Mouse (Mus musculus) heart, adult 8-10 months (tissue): ENCODE measurements around the gene Tmem8b. TPM values are rescaled to one million over a fixed set of nuclear protein-coding genes. Genes with fewer than 3 reads are reported as not detected.

Experiments used
- microRNA-seq: library from miRNA; unstranded; fragments of <30 nt; microRNA quantifications from one replicate; pipeline ENCODE4 v1.2.0, GENCODE M21; 2022
- total RNA-seq, 4 experiments: library from RNA; stranded (reverse); gene quantifications; 2 replicates each; pipeline ENCODE4 v1.2.4; 2022

The Tmem8b gene
- total RNA-seq, 4 experiments from 2014 or later: 20.3 to 24.0 (median 21.7) TPM

Small RNA genes within 50 kb of the gene (microRNA-seq; reads per million reads assigned to microRNA genes)
- 0.84 reads per million for gene Gm25262

Other genes with a start within 250 kb of the Tmem8b start
- gene Fam166b, start 239.8 kb upstream of the Tmem8b start, total RNA-seq: not detected
- 10 to 100 TPM; 31.3 to 38.2 (median 35.2) TPM for gene Tesk1, start 227.0 kb upstream of the Tmem8b start, total RNA-seq
- gene Cd72, start 214.3 kb upstream of the Tmem8b start, total RNA-seq: 1 to 10 TPM in 1 of 4 experiments, under 1 TPM in 3; 0.24 to 1.1 (median 0.69) TPM
- not detected for gene Sit1, start 185.2 kb upstream of the Tmem8b start, total RNA-seq
- 10 to 100 TPM; 28.7 to 39.4 (median 32.4) TPM for gene Ccdc107, start 176.1 kb upstream of the Tmem8b start, total RNA-seq
- not detected for gene Arhgef39, start 169.3 kb upstream of the Tmem8b start, total RNA-seq
- gene Car9, start 162.0 kb upstream of the Tmem8b start, total RNA-seq: 1 to 10 TPM in 1 of 4 experiments, under 1 TPM in 3; 0.25 to 1.0 (median 0.52) TPM
- gene Tpm2, start 145.2 kb upstream of the Tmem8b start, total RNA-seq: 10 to 100 TPM; 25.4 to 34.9 (median 31.1) TPM
- gene Creb3, start 106.6 kb upstream of the Tmem8b start, total RNA-seq: 10 to 100 TPM; 39.7 to 48.8 (median 43.2) TPM
- 100 to 1,000 TPM in 2 of 4 experiments, 10 to 100 TPM in 2; 96.1 to 117 (median 101) TPM for gene Tln1, start 106.3 kb upstream of the Tmem8b start, total RNA-seq
- gene Rgp1, start 90.3 kb upstream of the Tmem8b start, total RNA-seq: 10 to 100 TPM; 31.3 to 39.6 (median 34.6) TPM
- 10 to 100 TPM; 11.7 to 14.0 (median 13.0) TPM for gene Gba2, start 90.1 kb upstream of the Tmem8b start, total RNA-seq
- gene Msmp, start 84.5 kb upstream of the Tmem8b start, total RNA-seq: under 1 TPM in 1 of 4 experiments, not detected in 3; 0.52 TPM
- gene Npr2, start 37.0 kb upstream of the Tmem8b start, total RNA-seq: 10 to 100 TPM; 41.4 to 57.5 (median 44.0) TPM
- gene Spag8, start 15.4 kb upstream of the Tmem8b start, total RNA-seq: under 1 TPM in 1 of 4 experiments, not detected in 3; 0.53 TPM
- gene Hint2, start 12.5 kb upstream of the Tmem8b start, total RNA-seq: 100 to 1,000 TPM; 162 to 188 (median 167) TPM
- gene Fam221b, start 174 bp downstream of the Tmem8b start, total RNA-seq: under 1 TPM; 0.14 to 0.38 (median 0.28) TPM
- gene Olfr70, start 31.8 kb downstream of the Tmem8b start, total RNA-seq: not detected
- not detected for gene Olfr71, start 41.3 kb downstream of the Tmem8b start, total RNA-seq
- 1 to 10 TPM; 3.0 to 4.4 (median 4.3) TPM for gene Hrct1, start 58.2 kb downstream of the Tmem8b start, total RNA-seq
- gene Spaar, start 61.1 kb downstream of the Tmem8b start, total RNA-seq: 1 to 10 TPM; 3.6 to 4.4 (median 4.1) TPM
- gene Olfr159, start 102.0 kb downstream of the Tmem8b start, total RNA-seq: not detected
- gene Olfr156, start 154.9 kb downstream of the Tmem8b start, total RNA-seq: not detected
- gene Olfr157, start 171.2 kb downstream of the Tmem8b start, total RNA-seq: not detected
- gene Olfr155, start 182.6 kb downstream of the Tmem8b start, total RNA-seq: not detected
- 1 to 10 TPM; 4.4 to 5.7 (median 5.2) TPM for gene Reck, start 206.6 kb downstream of the Tmem8b start, total RNA-seq